Mouse (Mus musculus) CH12.LX (cell line): ENCODE results near the gene Glis3. TPM values are rescaled to one million over a fixed set of nuclear protein-coding genes. Genes with fewer than 3 reads are reported as not detected.

ENCODE experiments used
- DNase-seq: peaks from one replicate; pipeline ENCODE4 v3.0.0-alpha.2; 2013; ENCODE audit errors: extremely low read depth
- H3K27ac ChIP-seq: 2 replicates; pipeline ENCODE4 v1.5.1; 2012; ENCODE audit warnings: low read depth, mild to moderate bottlenecking, control low read depth, moderate library complexity; ENCODE audit not compliant: insufficient read depth
- H3K27me3 ChIP-seq: replicated peaks from 2 replicates; pipeline ENCODE3; 2012; ENCODE audit warnings: inconsistent platforms
- H3K36me3 ChIP-seq, 2 experiments: replicated peaks in 1 of 2; 2 replicates each; pipeline versions ENCODE3 to v1.6.1; 2012; ENCODE audit warnings: inconsistent platforms in 1 of 2, low read length in 1 of 2, mild to moderate bottlenecking in 1 of 2, mixed read lengths in 1 of 2, moderate library complexity in 1 of 2; ENCODE audit not compliant: control insufficient read depth in 1 of 2, insufficient read depth in 1 of 2
- H3K4me1 ChIP-seq, 2 experiments: 2 replicates each; pipeline ENCODE4 v1.6.1; 2012; ENCODE audit warnings: inconsistent platforms in 1 of 2, moderate library complexity in 1 of 2; ENCODE audit not compliant: insufficient read depth in 2 of 2, control insufficient read depth in 1 of 2
- H3K4me2 ChIP-seq: 2 replicates; pipeline ENCODE4 v1.6.1; 2012; ENCODE audit warnings: low read depth, mild to moderate bottlenecking, control low read depth; ENCODE audit not compliant: poor library complexity, insufficient read depth, severe bottlenecking
- H3K4me3 ChIP-seq, 3 experiments: fragments of 150-350 bp in 1 of 3; sonication (generic) in 1 of 3; replicated peaks in 1 of 3; 2 replicates each; pipeline versions ENCODE3 to v1.5.1; 2011 to 2012; ENCODE audit warnings: low read depth in 2 of 3, low read length in 2 of 3, mild to moderate bottlenecking in 2 of 3, moderate library complexity in 2 of 3, control low read depth in 1 of 3, improper control_type of control experiment in 1 of 3, inconsistent platforms in 1 of 3, mixed read lengths in 1 of 3; ENCODE audit not compliant: poor library complexity in 1 of 3
- H3K79me2 ChIP-seq: replicated peaks from 2 replicates; pipeline ENCODE4 v1.6.1; 2012; ENCODE audit warnings: mild to moderate bottlenecking, moderate library complexity; ENCODE audit not compliant: control insufficient read depth, poor library complexity, insufficient read depth, severe bottlenecking; ENCODE audit errors: extremely low read depth
- H3K9ac ChIP-seq: 2 replicates; pipeline ENCODE4 v1.6.1; 2012; ENCODE audit warnings: low read depth, mild to moderate bottlenecking, control low read depth, moderate library complexity; ENCODE audit not compliant: insufficient read depth
- H3K9me3 ChIP-seq: replicated peaks from 2 replicates; pipeline ENCODE3; 2012; ENCODE audit warnings: low read length, inconsistent platforms, mixed read lengths
- CHD2 ChIP-seq: IDR thresholded peaks from 2 replicates; pipeline ENCODE4 v1.6.1; 2011; ENCODE audit warnings: low read length, improper control_type of control experiment
- E2F4 ChIP-seq: IDR thresholded peaks from 2 replicates; pipeline ENCODE4 v1.6.1; 2011; ENCODE audit warnings: low read depth, low read length, improper control_type of control experiment; ENCODE audit not compliant: insufficient replicate concordance
- ETS1 ChIP-seq: conservative IDR thresholded peaks from 2 replicates; pipeline ENCODE4 v1.6.1; 2012; ENCODE audit warnings: low read depth, mild to moderate bottlenecking, inconsistent platforms, low read length, improper control_type of control experiment, moderate library complexity
- GABPA ChIP-seq: IDR thresholded peaks from 2 replicates; pipeline ENCODE4 v1.6.1; 2012; ENCODE audit warnings: low read depth, low read length, improper control_type of control experiment, inconsistent platforms; ENCODE audit not compliant: insufficient replicate concordance
- HCFC1 ChIP-seq: IDR thresholded peaks from 2 replicates; pipeline ENCODE4 v1.6.1; 2012; ENCODE audit warnings: low read depth, mild to moderate bottlenecking, inconsistent platforms, low read length, improper control_type of control experiment
- IRF4 ChIP-seq: IDR thresholded peaks from 2 replicates; pipeline ENCODE4 v1.6.1; 2014; ENCODE audit warnings: low read depth, mild to moderate bottlenecking, inconsistent platforms, low read length, improper control_type of control experiment
- JUND ChIP-seq: conservative IDR thresholded peaks from 2 replicates; pipeline ENCODE4 v1.6.1; 2011; ENCODE audit warnings: low read depth, low read length, improper control_type of control experiment
- KAT2A ChIP-seq: IDR thresholded peaks from 2 replicates; pipeline ENCODE4 v1.6.1; 2012; ENCODE audit warnings: low read length, improper control_type of control experiment, inconsistent platforms; ENCODE audit not compliant: insufficient replicate concordance
- MAX ChIP-seq: IDR thresholded peaks from 2 replicates; pipeline ENCODE4 v1.6.1; 2011; ENCODE audit warnings: low read length, improper control_type of control experiment
- MAZ ChIP-seq: IDR thresholded peaks from 2 replicates; pipeline ENCODE4 v1.6.1; 2012; ENCODE audit warnings: low read depth, mild to moderate bottlenecking, inconsistent platforms, low read length, improper control_type of control experiment, moderate library complexity
- MEF2A ChIP-seq: IDR thresholded peaks from 2 replicates; pipeline ENCODE4 v1.6.1; 2014; ENCODE audit warnings: low read depth, mild to moderate bottlenecking, inconsistent platforms, low read length, improper control_type of control experiment, borderline replicate concordance
- MXI1 ChIP-seq: IDR thresholded peaks from 2 replicates; pipeline ENCODE4 v1.6.1; 2011; ENCODE audit warnings: mild to moderate bottlenecking, low read depth, low read length, improper control_type of control experiment
- MYC ChIP-seq: IDR thresholded peaks from 2 replicates; pipeline ENCODE4 v1.6.1; 2011; ENCODE audit warnings: low read depth, mild to moderate bottlenecking, improper control_type of control experiment, low read length
- NELFE ChIP-seq: IDR thresholded peaks from 2 replicates; pipeline ENCODE4 v1.6.1; 2011; ENCODE audit warnings: low read depth, low read length, improper control_type of control experiment
- POLR2AphosphoS2 ChIP-seq: IDR thresholded peaks from 2 replicates; pipeline ENCODE4 v1.6.1; 2011; ENCODE audit warnings: low read depth, low read length, improper control_type of control experiment
- RAD21 ChIP-seq: IDR thresholded peaks from 2 replicates; pipeline ENCODE4 v1.6.1; 2011; ENCODE audit warnings: low read depth, mild to moderate bottlenecking, low read length, improper control_type of control experiment, moderate library complexity
- TCF12 ChIP-seq: IDR thresholded peaks from 2 replicates; pipeline ENCODE4 v1.6.1; 2014; ENCODE audit warnings: low read depth, mild to moderate bottlenecking, inconsistent platforms, low read length, improper control_type of control experiment
- dilution Hi-C: fragments of 300-500 bp; cut with MboI; formaldehyde crosslinking; loops from 2 replicates; pipeline ENCODE4 v1.14.3; 2020; ENCODE audit warnings: low sequenced_read_pairs; ENCODE audit not compliant: extremely low pct_unique_long_range_greater_than_20kb, extremely low pct_ligation_motif_present
- in situ Hi-C: fragments of 300-500 bp; cut with MboI; formaldehyde crosslinking; loops from 3 replicates; pipeline ENCODE4 v1.14.3; 2019; ENCODE audit warnings: low sequenced_read_pairs, low pct_ligation_motif_present, low pct_unique_long_range_greater_than_20kb, mixed read lengths
- polyA plus RNA-seq: library from polyadenylated mRNA; unstranded; fragments of >175 nt; gene quantifications from 2 replicates; pipeline ENCODE4 v1.2.1, GENCODE M21; 2012; ENCODE audit warnings: low read depth; ENCODE audit not compliant: insufficient read length
- total RNA-seq, 2 experiments: library from RNA; depleted of rRNA; stranded (reverse); fragments of 300-350 nt in 1 of 2; fragments of >200 nt in 1 of 2; gene quantifications; 2 replicates each; pipeline ENCODE4 v1.2.3; 2012 to 2014

Gene Glis3
- total and polyA plus RNA-seq, 3 experiments: not detected

DNA sequence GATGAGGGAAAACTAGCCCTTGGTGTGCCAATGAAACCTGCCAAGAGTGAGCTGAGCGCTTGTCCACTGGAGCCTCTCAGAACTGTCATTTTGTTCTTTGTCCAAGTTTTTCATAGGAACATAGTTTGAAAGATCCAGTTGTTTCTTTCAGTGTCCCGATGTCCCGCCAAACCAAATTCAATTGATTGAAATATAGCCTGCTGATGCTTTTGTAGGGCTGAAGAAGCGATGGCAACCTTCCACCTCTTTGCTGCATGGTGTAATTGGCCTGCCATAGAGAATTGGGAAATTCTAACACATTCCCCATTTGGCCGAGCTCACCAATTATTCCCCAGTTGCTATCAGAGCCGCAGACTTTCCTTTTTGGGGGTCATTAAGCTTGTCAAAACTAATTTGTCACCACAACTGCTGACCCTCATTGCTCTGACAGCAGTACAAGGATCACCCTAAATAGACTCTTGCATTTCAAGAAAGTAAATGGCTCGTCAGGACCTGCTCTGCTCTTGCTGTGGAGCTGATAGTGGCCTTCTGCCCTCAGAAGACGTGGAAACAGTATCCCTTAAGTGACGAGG lies 299.1 kb downstream of the Glis3 start:
- Histone ChIP-seq H3K4me1 (peaks cover 0 to 10% of the 10 kb centered on the region in 2 experiments), H3K27ac (no peak overlapping the region), H3K9me3 (no peaks in the 10 kb centered on the region)
- in situ Hi-C loops: no loop called here
- dilution Hi-C loops: no loop called here
- TF ChIP-seq NELFE: no peak
- no peak for TF ChIP-seq GABPA
- no peak for TF ChIP-seq MYC
- no peak for TF ChIP-seq TCF12
- TF ChIP-seq JUND: no peak
- TF ChIP-seq E2F4: no peak
- TF ChIP-seq MEF2A: no peak
- TF ChIP-seq HCFC1: no peak
- no peak for TF ChIP-seq MAZ
- TF ChIP-seq IRF4: no peak
- TF ChIP-seq KAT2A: no peak
- no peak for TF ChIP-seq ETS1
- TF ChIP-seq POLR2AphosphoS2: no peak
- no peak for TF ChIP-seq MAX
- no peak for TF ChIP-seq RAD21
- TF ChIP-seq CHD2: no peak
- TF ChIP-seq, all 38 proteins: peak for 0
- H3K27me3 ChIP-seq: no peaks in the 10 kb centered on the region
- no peaks in the 10 kb centered on the region for H3K79me2 ChIP-seq
- no peak overlapping the region for H3K9ac ChIP-seq
- no peak overlapping the region for H3K4me3 ChIP-seq
- H3K4me2 ChIP-seq: no peak overlapping the region
- DNase-seq: no peak
- H3K36me3 ChIP-seq: no peaks in the 10 kb centered on the region

DNA sequence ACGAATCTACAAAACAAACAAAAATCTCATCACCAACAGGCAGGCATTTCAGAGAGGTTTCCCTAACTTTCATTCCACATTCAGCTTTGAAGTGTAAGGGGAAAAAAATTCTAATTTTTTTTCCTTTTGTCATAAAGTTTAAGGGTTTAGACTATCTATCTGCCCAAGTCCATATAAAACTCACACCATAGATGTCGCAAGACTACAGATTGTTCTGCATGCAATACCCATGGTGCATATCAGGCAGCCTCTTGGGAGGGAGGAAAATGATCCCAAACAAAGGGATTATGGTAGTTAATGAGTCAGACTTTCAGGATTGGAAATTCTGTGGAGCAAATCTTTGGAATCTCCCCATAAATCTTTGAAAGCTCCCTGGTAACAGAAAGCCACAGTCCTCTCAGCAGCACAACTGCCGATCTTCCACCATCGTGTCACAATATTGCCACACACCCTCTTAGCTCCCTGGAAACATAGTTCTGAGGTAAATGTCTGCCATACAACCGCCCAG lies 302.0 kb downstream of the Glis3 start:
- H3K4me2 ChIP-seq: no peak overlapping the region
- no peak overlapping the region for H3K4me3 ChIP-seq
- dilution Hi-C loops (no loop called here), in situ Hi-C loops (no loop called here)
- no peak overlapping the region for H3K27ac ChIP-seq
- no peaks in the 10 kb centered on the region for H3K27me3 ChIP-seq
- no peaks in the 10 kb centered on the region for H3K4me1 ChIP-seq
- DNase-seq: no peak
- no peak overlapping the region for H3K9ac ChIP-seq
- no peaks in the 10 kb centered on the region for H3K9me3 ChIP-seq
- no peaks in the 10 kb centered on the region for H3K79me2 ChIP-seq
- TF ChIP-seq POLR2AphosphoS2: no peak
- no peak for TF ChIP-seq MXI1
- no peaks in the 10 kb centered on the region for H3K36me3 ChIP-seq
